Mouse (Mus musculus) erythroblast, embryonic 14.5 days (primary cell): ENCODE results near the gene Dhdds.

Source experiments
- GATA1 ChIP-seq: IDR thresholded peaks from 2 replicates; pipeline ENCODE4 v1.6.1; 2012; ENCODE audit warnings: low read length, inconsistent platforms, mixed read lengths
- TAL1 ChIP-seq: IDR thresholded peaks from 3 replicates; pipeline ENCODE4 v1.6.1; 2012; ENCODE audit warnings: low read length, inconsistent platforms, mixed read lengths

DNA sequence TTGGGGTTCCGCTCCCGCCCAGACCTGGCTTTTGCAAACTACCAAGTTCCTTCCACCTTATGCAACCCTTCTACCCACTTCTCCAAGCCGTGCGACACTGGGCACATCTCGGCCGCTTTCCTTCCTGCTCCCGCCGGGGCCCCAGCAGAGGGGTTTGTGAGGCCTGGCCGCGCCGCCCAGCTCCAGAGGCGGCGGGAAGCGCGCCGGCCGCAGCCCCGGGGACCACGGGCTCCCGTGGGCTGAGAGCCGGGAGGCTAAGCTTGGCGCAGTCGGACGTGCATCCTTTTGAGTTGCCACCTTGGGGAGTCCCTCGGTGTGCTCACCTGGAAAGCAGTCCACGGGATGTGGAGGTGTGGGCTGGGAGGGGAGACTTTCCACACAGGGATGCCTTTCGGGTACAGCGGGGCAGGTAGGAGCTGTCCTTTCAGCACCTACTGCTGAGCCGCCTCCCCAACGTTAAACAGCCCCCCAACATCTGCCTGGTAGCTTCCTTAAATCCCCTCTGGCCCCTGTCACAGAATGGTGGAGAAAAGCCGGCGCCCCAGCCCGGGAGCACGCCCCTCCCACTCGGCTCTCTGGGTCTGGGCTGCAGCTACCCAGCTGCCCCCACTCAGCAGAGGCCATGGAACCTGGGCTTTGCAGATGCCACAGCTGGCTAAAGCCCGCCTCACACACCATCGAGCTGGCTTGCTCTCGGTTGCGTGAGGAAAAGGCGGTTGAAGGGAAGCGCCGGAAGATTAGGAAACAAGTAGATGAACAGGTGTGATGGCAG, 32.4 kb downstream of the Dhdds start, which contains the start of gene Hmgn2:
- TF ChIP-seq TAL1 (no peak), GATA1 (no peak)
